Mouse (Mus musculus) neural tube, embryonic 15.5 days (tissue): ENCODE measurements around the gene Eya4. TPM values are rescaled to one million over a fixed set of nuclear protein-coding genes. Genes with fewer than 3 reads are reported as not detected.

Experiments used
- ATAC-seq: fragments of 200-750 bp; cut with Nextera tagmentation; 2 replicates; pipeline ENCODE4 v1.8.0; 2017; ENCODE audit warnings: mild to moderate bottlenecking, moderate TSS enrichment, moderate library complexity; ENCODE audit not compliant: low FRiP score
- H3K27ac ChIP-seq: fragments of 300-500 bp; sonication (generic); replicated peaks from 2 replicates; pipeline ENCODE4 v1.5.1; 2015; ENCODE audit warnings: mild to moderate bottlenecking, inconsistent platforms
- H3K27me3 ChIP-seq: fragments of 300-500 bp; sonication (generic); replicated peaks from 2 replicates; pipeline ENCODE4 v1.6.1; 2015; ENCODE audit warnings: inconsistent platforms
- H3K36me3 ChIP-seq: fragments of 300-500 bp; sonication (generic); 2 replicates; pipeline ENCODE4 v1.6.1; 2015; ENCODE audit warnings: inconsistent platforms
- H3K4me1 ChIP-seq: fragments of 300-500 bp; sonication (generic); 2 replicates; pipeline ENCODE4 v1.6.1; 2015; ENCODE audit warnings: inconsistent platforms
- H3K4me2 ChIP-seq: fragments of 300-500 bp; sonication (generic); 2 replicates; pipeline ENCODE4 v1.6.1; 2015; ENCODE audit warnings: inconsistent platforms, mild to moderate bottlenecking, moderate library complexity
- H3K4me3 ChIP-seq: fragments of 300-500 bp; sonication (generic); replicated peaks from 2 replicates; pipeline ENCODE4 v1.5.1; 2015; ENCODE audit warnings: mild to moderate bottlenecking, inconsistent platforms
- H3K9ac ChIP-seq: fragments of 300-500 bp; sonication (generic); replicated peaks from 2 replicates; pipeline ENCODE4 v1.6.1; 2015; ENCODE audit warnings: mild to moderate bottlenecking, inconsistent platforms
- H3K9me3 ChIP-seq: fragments of 300-500 bp; sonication (generic); replicated peaks from 2 replicates; pipeline ENCODE4 v1.6.1; 2016; ENCODE audit warnings: inconsistent platforms
- WGBS: fragments of 180-500 bp; shearing (Covaris S2); methylation state at CpG from one replicate; pipeline ENCODE4 v1.1.7; 2015; ENCODE audit warnings: mixed read lengths; 5-methylcytosine and 5-hydroxymethylcytosine counted together
- polyA plus RNA-seq: library from polyadenylated mRNA; unstranded; fragments of >200 nt; fragmentation: Nextera tagmentation; extraction: Ambion mirVana; gene quantifications from 2 replicates; pipeline ENCODE4 v1.2.1, GENCODE M21; 2015

Eya4 gene
- polyA plus RNA-seq, 1 experiment from 2014 or later, result 0.77 TPM

GRCm38 (mm10) chr10:23223336-23223735, 127.2 kb downstream of the Eya4 start:
- ATAC-seq, result no peak
- WGBS, result 80% methylated on average over 5 of the region's 5 CpGs
- no peak overlapping the region for H3K4me3 ChIP-seq
- H3K27me3 ChIP-seq, result no peaks in the 10 kb centered on the region
- H3K9me3 ChIP-seq, result no peaks in the 10 kb centered on the region
- no peak overlapping the region for H3K4me2 ChIP-seq
- no peaks in the 10 kb centered on the region for H3K4me1 ChIP-seq
- no peak overlapping the region for H3K9ac ChIP-seq
- H3K27ac ChIP-seq, result no peak overlapping the region
- no peaks in the 10 kb centered on the region for H3K36me3 ChIP-seq

DNA sequence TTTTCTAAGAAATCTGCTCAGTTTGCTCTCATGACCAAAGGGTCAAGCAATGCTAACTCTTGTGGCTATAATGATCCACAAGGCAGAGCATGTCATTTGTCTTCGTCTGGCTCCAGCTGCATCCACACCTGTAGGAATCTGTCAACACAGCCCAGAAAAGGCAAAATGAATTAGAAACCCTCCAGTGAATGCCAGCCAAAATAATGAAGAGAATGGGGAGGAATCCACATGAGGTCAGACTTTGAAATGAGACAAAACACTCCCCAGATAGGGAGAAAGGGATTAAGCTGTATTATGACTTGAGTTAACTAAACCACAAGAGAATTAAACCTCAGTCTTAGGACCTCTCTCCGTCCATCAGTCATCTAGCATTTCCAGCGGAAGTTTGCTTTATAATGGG, 130.2 kb downstream of the Eya4 start:
- Histone ChIP-seq H3K4me2 (no peak overlapping the region), H3K9ac (no peak overlapping the region), H3K27ac (no peak overlapping the region), H3K36me3 (no peaks in the 10 kb centered on the region), H3K27me3 (no peaks in the 10 kb centered on the region), H3K9me3 (no peaks in the 10 kb centered on the region), H3K4me3 (no peak overlapping the region), H3K4me1 (no peaks in the 10 kb centered on the region)
- ATAC-seq, result no peak
- 65% methylated on average over 3 of the region's 3 CpGs for WGBS

DNA sequence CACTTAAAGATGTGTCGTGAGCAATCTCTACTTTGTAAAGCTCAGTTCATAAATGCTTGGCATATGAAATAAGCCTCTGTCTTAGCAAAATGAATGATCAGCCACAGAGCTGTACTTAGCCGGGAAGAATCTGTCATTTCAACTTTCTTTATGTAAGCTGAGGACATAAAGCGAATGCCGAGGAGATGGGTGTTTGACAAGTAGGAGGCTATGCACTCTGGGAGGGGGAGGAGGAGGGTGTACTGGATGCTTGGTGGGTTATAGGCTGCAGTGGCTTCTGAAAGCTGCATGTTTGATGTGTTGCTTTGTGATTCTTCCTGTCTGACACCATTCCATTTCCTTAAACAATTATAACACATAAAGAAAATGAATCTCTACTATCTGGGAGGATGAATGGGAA, 133.8 kb downstream of the Eya4 start:
- no peaks in the 10 kb centered on the region for H3K4me1 ChIP-seq
- ATAC-seq, result no peak
- H3K36me3 ChIP-seq, result no peaks in the 10 kb centered on the region
- no peak overlapping the region for H3K4me3 ChIP-seq
- WGBS, result 61% methylated on average over 4 of the region's 4 CpGs
- no peak overlapping the region for H3K27ac ChIP-seq
- H3K4me2 ChIP-seq, result no peak overlapping the region
- H3K27me3 ChIP-seq, result no peaks in the 10 kb centered on the region
- no peaks in the 10 kb centered on the region for H3K9me3 ChIP-seq
- no peak overlapping the region for H3K9ac ChIP-seq

DNA sequence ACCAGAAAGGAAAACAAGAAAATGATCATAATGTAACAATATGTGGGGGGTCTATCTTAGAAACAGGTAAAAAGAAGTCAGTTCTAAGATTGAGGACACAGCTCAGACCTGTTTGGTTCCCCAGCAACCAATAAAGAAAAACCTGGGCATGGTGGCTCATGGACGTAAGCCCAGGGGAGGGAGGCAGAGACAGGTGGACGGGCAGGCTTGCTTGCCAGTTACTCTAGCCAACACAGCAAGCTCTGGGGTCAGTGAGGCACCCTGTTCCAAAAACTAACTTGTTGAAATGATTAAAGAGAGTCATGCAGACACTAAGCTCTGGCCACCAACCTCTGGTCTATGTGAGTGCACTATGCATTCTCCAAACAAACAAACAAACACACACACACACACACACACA, 139.2 kb downstream of the Eya4 start:
- no peaks in the 10 kb centered on the region for H3K4me1 ChIP-seq
- H3K4me3 ChIP-seq, result no peak overlapping the region

DNA sequence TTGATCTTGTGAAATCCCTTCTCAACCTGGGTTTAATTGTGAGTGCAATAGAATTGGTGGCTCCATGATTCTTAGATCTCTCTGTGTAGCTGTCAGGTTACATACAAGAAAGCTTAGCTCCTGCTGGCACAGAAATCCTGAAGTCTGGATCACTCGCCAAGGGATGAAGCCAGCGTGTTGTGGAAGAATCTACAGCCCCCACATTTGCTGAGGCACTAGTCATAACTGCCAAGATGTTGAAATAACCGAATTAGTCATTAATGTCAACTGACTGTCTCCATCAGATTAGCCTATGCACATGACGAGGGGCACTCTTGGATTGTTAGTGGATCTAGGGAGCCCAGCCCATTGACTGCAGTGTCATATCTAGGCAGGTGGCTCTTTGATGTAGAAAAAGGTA, 146.7 kb downstream of the Eya4 start:
- 84% methylated on average over 4 of the region's 4 CpGs for WGBS
- Histone ChIP-seq H3K27me3 (no peaks in the 10 kb centered on the region), H3K4me2 (no peak overlapping the region), H3K27ac (no peak overlapping the region), H3K36me3 (no peaks in the 10 kb centered on the region), H3K9ac (no peak overlapping the region), H3K9me3 (no peaks in the 10 kb centered on the region), H3K4me1 (no peaks in the 10 kb centered on the region), H3K4me3 (no peak overlapping the region)
- ATAC-seq, result no peak

More for the DNA sequence above, 139.2 kb downstream of the Eya4 start:
- no peaks in the 10 kb centered on the region for H3K36me3 ChIP-seq
- no peaks in the 10 kb centered on the region for H3K9me3 ChIP-seq
- no peak overlapping the region for H3K4me2 ChIP-seq
- no peak overlapping the region for H3K9ac ChIP-seq
- 90% methylated on average over 2 of the region's 2 CpGs for WGBS
- ATAC-seq, result no peak
- no peaks in the 10 kb centered on the region for H3K27me3 ChIP-seq
- no peak overlapping the region for H3K27ac ChIP-seq

DNA sequence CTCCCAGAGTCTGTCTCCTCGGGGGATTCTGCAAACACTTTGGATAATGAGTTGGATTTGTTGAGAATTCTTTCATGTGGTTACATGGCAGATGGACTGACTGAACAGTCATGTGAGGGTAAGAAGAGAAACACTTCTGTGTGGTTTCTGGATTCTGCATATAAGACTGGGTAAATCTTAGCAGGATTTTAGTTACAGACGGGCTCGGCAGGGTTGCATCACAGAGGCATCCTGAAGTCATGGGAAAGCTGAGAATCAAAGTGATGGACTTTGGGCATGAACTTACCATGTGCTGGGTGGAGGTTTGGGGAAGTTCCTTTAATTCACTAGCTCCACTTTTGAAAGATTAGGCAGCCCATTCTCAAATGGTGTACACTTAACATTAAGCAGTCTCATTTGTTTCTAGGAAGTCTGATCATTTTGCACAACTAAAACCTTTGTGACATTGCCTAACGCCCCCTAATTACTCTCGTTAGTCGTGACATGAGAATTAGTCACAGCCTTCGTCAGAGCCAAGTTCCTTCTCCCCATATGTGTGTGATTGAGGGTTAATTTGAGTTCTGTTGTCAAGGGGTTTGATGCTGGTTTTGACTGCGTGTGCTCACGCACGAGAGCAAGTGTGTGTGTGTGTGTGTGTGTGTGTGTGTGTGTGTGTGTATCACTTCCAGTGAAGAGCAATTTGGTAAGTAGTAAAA, 147.3 kb downstream of the Eya4 start:
- Histone ChIP-seq H3K4me3 (no peak overlapping the region), H3K9ac (no peak overlapping the region), H3K27ac (no peak overlapping the region), H3K36me3 (no peaks in the 10 kb centered on the region), H3K4me2 (no peak overlapping the region), H3K27me3 (no peaks in the 10 kb centered on the region), H3K4me1 (no peaks in the 10 kb centered on the region), H3K9me3 (no peaks in the 10 kb centered on the region)
- no peak for ATAC-seq
- 60% methylated on average over 10 of the region's 10 CpGs for WGBS

- no peak for ATAC-seq
- Histone ChIP-seq H3K9me3 (no peaks in the 10 kb centered on the region), H3K4me1 (no peaks in the 10 kb centered on the region), H3K27ac (no peak overlapping the region), H3K4me3 (no peak overlapping the region), H3K4me2 (no peak overlapping the region), H3K36me3 (no peaks in the 10 kb centered on the region), H3K9ac (no peak overlapping the region), H3K27me3 (no peaks in the 10 kb centered on the region)
- WGBS, result 96% methylated on average over 4 of the region's 4 CpGs
Measured at GRCm38 (mm10) chr10:23202591-23202990, 148.0 kb downstream of the Eya4 start.

DNA sequence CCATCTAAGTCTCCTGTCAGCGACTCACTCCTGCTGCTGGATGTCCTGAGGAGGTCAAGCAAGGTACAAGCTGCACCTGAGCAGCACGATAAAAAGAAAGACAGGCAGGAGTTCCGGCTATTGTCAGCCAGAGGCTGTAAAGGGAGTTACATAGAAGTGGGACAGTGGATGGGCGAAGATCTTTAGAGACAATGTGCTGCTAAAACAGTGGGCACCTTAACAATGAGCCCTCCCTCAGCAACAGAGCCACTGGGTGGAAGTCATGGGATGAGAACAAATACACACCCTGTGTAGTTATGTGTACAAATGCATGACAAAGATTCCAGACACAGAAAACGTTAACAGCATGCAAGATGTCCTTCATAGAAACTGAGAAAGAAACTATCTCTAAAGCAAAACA, 152.3 kb downstream of the Eya4 start:
- no peak overlapping the region for H3K4me3 ChIP-seq
- no peaks in the 10 kb centered on the region for H3K9me3 ChIP-seq
- H3K9ac ChIP-seq, result no peak overlapping the region
- no peak for ATAC-seq
- H3K27me3 ChIP-seq, result no peaks in the 10 kb centered on the region
- H3K27ac ChIP-seq, result no peak overlapping the region
- 77% methylated on average over 5 of the region's 5 CpGs for WGBS
- no peak overlapping the region for H3K4me2 ChIP-seq
- H3K4me1 ChIP-seq, result no peaks in the 10 kb centered on the region
- H3K36me3 ChIP-seq, result no peaks in the 10 kb centered on the region

DNA sequence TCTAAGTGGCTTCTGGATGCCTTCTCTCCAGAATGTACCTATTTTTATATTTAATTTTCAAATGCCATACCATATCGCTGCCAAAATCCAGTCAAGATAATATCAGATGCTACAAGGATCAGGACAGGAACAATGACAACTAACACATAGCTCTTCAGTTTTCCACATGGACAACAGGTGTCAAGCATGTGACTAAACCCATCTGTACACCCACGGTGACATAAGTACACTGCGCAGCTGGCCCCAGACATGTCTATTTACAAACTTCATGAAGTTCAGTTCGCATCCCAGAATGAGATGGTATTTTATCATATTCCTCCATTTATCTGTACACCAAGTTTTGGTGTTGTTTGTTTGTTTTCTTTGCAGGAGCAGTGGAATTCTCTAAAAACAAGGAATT, 154.2 kb downstream of the Eya4 start:
- Histone ChIP-seq H3K9me3 (no peaks in the 10 kb centered on the region), H3K4me2 (no peak overlapping the region), H3K4me1 (no peaks in the 10 kb centered on the region), H3K27me3 (no peaks in the 10 kb centered on the region), H3K4me3 (no peak overlapping the region), H3K9ac (no peak overlapping the region), H3K36me3 (no peaks in the 10 kb centered on the region), H3K27ac (no peak overlapping the region)
- WGBS, result 90% methylated on average over 4 of the region's 4 CpGs
- no peak for ATAC-seq

- H3K4me3 ChIP-seq, result no peak overlapping the region
- H3K9ac ChIP-seq, result no peak overlapping the region
- 21% methylated on average over 2 of the region's 2 CpGs for WGBS
- H3K9me3 ChIP-seq, result no peaks in the 10 kb centered on the region
- no peaks in the 10 kb centered on the region for H3K4me1 ChIP-seq
- no peak overlapping the region for H3K27ac ChIP-seq
- no peaks in the 10 kb centered on the region for H3K36me3 ChIP-seq
- ATAC-seq, result no peak; the same call in 1 of the 2 replicates
- H3K27me3 ChIP-seq, result no peaks in the 10 kb centered on the region
- H3K4me2 ChIP-seq, result no peak overlapping the region
Measured at GRCm38 (mm10) chr10:23195337-23195736, 155.2 kb downstream of the Eya4 start.

DNA sequence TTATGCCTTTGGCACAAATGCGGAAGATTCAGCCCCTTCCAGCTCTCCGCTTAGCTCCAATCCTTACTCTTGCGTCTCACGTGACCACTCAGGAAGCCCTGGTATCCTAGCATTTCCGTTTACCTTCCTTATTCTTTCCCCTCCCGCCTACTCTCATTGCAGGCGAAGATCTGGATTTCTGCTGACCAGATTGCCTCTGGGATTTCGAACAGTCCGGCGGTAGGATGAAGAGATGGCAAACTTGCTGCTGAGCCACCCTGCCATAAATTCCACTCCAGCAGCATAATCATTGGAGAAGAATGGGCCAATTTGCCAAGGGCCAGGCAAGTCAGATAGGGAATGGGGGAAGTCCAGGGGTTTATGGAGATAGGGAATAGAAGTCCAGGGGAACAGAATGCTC, 160.8 kb downstream of the Eya4 start:
- H3K9ac ChIP-seq, result no peak overlapping the region
- H3K27me3 ChIP-seq, result no peaks in the 10 kb centered on the region
- H3K9me3 ChIP-seq, result no peaks in the 10 kb centered on the region
- no peaks in the 10 kb centered on the region for H3K36me3 ChIP-seq
- no peaks in the 10 kb centered on the region for H3K4me1 ChIP-seq
- no peak for ATAC-seq
- WGBS, result 59% methylated on average over 10 of the region's 10 CpGs
- H3K27ac ChIP-seq, result no peak overlapping the region
- no peak overlapping the region for H3K4me3 ChIP-seq
- no peak overlapping the region for H3K4me2 ChIP-seq

DNA sequence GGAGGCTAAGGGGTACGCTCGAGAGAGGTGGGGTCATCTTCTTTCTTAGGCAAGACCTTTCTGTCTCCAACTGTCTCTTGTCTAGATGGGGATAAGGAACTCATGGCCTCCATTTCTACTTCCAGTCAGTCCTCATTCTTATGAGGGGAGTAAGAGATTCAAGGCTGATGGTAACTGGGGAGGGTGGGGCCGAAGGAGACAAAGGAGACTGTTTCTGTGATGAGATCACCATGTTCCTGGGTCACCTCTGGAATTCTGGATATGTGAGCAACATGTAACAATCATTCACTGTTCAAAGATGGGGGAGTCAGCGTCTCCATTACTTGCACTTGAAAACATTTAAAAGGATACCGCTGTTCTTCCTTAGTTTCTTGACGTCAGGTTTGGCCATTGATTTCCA, 165.2 kb downstream of the Eya4 start:
- Histone ChIP-seq H3K9ac (no peak overlapping the region), H3K4me2 (no peak overlapping the region), H3K4me1 (no peaks in the 10 kb centered on the region), H3K27ac (no peak overlapping the region), H3K9me3 (no peaks in the 10 kb centered on the region), H3K27me3 (no peaks in the 10 kb centered on the region), H3K36me3 (no peaks in the 10 kb centered on the region), H3K4me3 (no peak overlapping the region)
- 91% methylated on average over 6 of the region's 6 CpGs for WGBS
- no peak for ATAC-seq
